Mouse (Mus musculus) kidney, postnatal 4 days (tissue): ENCODE measurements at regions not wholly inside any gene's neighbourhood (a gene's known extent, or its start where the extent isn't known, plus 50 kb on each side); places are given as distances from the start of the nearest gene placed in this dataset.
"Not testable (repeated sequence)": the region's sequence is repeated elsewhere in the genome, so short reads cannot be mapped to it uniquely, and the experiment has no call there.

Source experiments
- DNase-seq, 2 experiments: peaks; one replicate each; pipeline ENCODE4 v3.0.0; 2021; ENCODE audit warnings: mixed read lengths in 2 of 2

DNA sequence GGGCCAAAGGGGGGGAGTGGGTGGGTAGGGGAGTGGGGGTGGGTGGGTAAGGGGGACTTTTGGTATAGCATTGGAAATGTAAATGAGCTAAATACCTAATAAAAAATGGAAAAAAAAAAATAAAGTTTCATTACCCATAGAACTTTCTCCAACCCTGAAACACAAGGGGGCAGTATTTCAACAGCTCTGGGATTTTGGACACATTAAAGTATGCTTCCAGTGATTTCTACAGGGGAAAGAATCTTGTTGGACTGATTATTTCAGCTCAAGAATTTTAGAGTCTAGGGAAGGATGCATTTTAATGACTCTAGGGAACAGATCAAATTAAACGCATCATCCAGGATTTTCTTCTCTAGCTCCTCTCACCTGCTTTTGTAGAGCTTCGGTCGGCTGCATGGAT is 345.9 kb downstream of the Nrcam start:
- DNase-seq, result not testable (repeated sequence)

GRCm38 (mm10) chr12:44675003-44675402 is 346.3 kb downstream of the Nrcam start:
- DNase-seq, result peak; percentile 25 to 30
